Mouse (Mus musculus) layer of hippocampus, adult 8-10 months (tissue): ENCODE results near the gene Sall1. TPM values are rescaled to one million over a fixed set of nuclear protein-coding genes. Genes with fewer than 3 reads are reported as not detected.

Experiments
- DNase-seq, 2 experiments: peaks; one replicate each; pipeline ENCODE4 v3.0.0; 2022; ENCODE audit warnings: low spot score in 2 of 2
- microRNA-seq, 2 experiments: library from miRNA; unstranded; fragments of <30 nt; microRNA quantifications; one replicate each; pipeline ENCODE4 v1.2.0; 2022
- total RNA-seq, 4 experiments: library from RNA; stranded (reverse); gene quantifications; 2 replicates each; pipeline ENCODE4 v1.2.4; 2022

Gene Sall1
- total RNA-seq, 4 experiments from 2014 or later, result 13.0 to 26.1 (median 19.3) TPM

DNA sequence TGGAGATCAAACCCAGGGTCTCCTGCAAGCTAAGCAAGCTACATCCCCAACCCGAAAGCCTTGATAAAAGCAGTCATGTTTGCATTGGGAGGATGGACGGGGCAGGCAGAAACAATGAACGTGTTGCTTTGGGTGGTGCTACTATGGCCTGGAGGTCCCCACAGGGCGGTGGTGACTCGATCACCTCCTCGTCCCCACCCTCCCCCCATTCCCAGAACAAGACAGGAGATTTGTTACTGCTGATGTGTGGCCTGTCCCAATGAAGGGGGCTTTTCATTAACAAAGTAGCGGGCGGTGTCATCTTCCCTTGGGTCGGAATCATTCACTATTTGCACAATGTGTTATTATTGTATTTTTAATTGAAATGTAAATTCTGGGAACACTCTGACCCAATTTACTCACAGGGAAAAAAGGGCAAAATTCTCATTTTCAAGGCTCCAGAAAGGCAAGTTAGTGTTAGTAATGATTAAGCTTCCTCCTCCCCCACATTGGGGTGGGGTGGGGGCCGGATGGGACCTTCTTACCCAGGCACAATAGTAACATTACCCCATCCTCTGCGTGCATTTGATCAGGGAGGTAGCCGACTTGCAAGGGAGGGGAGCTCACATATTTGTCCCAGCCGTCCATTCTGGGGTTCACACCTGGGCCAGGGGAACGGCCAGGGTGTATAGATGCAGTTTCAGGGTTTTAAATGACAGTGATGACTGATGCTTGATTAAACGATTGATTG lies 52.0 kb downstream of the Sall1 start:
- no peak for DNase-seq

DNA sequence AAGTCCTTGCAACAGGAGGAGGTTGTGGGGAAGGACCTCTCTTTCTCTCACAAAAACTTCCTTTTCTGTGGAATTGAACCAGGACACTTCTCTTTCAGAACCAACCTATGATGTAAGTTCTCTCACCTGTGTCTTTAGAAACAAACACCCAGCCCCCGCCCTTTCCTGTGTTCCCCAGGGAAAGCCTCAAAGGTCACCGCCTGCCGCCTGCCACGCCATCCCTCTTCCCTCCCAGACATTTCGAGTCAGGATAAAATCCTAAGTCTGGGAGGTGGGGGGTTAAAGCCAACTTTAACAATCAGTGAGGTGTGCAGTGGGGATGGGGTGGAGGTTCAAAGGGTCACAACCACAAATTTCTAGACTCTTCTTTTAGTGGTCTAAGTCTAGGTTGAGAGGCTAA lies 52.8 kb downstream of the Sall1 start:
- no peak for DNase-seq

- DNase-seq, result no peak
Observed at GRCm38 (mm10) chr8:88989002-88989401, 55.0 kb downstream of the Sall1 start.

GRCm38 (mm10) chr8:88983468-88983867 lies 60.5 kb downstream of the Sall1 start:
- no peak for DNase-seq

Small RNAs within 50 kb of the gene (microRNA-seq; reads per million reads assigned to microRNA genes)
- 0 reads per million in 2 experiments for gene Mir8110
